Mouse (Mus musculus): ENCODE results near the gene Grasp. TPM values are rescaled to one million over a fixed set of nuclear protein-coding genes. Genes with fewer than 3 reads are reported as not detected.

The Grasp gene
- polyA plus RNA-seq, 1 experiment from 2014 or later, result 6.4 TPM

DNA sequence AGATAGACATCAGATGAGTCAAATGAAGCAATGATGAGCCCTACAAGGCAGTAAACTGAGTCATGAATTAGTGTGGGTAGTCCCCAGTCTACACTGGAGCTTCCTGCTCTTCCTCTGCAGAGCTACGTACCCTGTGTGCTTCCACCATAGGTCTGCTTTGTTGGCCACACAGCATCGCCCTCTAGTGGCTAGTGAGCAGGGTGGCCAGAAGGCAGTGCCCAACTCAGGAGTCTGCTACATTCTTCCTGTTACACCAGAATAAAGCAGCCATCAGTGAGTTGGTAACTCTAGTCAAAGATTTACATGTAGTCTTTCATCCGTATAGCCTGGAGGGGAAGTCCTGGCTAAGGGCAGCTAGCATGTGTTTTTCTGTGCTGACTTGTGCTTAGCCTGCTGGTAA is 25.8 kb upstream of the Grasp start:
- no peaks in the 10 kb centered on the region for H3K27me3 ChIP-seq (ENCODE audit: control insufficient read depth, insufficient read depth, low read length)
- 33% methylated on average over 3 of the region's 3 CpGs for WGBS
- H3K27ac ChIP-seq (ENCODE audit: low read length), result no peak overlapping the region
- no peak overlapping the region for H3K4me2 ChIP-seq (replicated peaks; ENCODE audit: low read depth, low read length)
- H3K36me3 ChIP-seq (ENCODE audit: control insufficient read depth, insufficient read depth, low read length), result peaks cover 60% of the 10 kb centered on the region
- H3K4me3 ChIP-seq (ENCODE audit: low read depth, low read length), result no peak overlapping the region
- no peaks in the 10 kb centered on the region for H3K9me3 ChIP-seq (ENCODE audit: control insufficient read depth, low read depth, low read length)
- no peak overlapping the region for H3K9ac ChIP-seq (replicated peaks; ENCODE audit: low read depth, low read length)
- H3K4me1 ChIP-seq (ENCODE audit: control insufficient read depth, insufficient read depth, low read length), result 0 out of 2 replicates have a peak, but pooled peaks cover 2% of the 10 kb centered on the region
- ATAC-seq (ENCODE audit: insufficient number of reproducible peaks, insufficient read depth, low FRiP score, low read depth), result no peak; the same call in 1 of the 2 replicates

GRCm38 (mm10) chr15:101198850-101199249 is 25.1 kb upstream of the Grasp start:
- no peaks in the 10 kb centered on the region for H3K4me1 ChIP-seq (ENCODE audit: control insufficient read depth, insufficient read depth, low read length)
- H3K27me3 ChIP-seq (ENCODE audit: control insufficient read depth, insufficient read depth, low read length), result no peaks in the 10 kb centered on the region
- H3K4me3 ChIP-seq (ENCODE audit: low read depth, low read length), result no peak overlapping the region
- no peak for ATAC-seq (ENCODE audit: insufficient number of reproducible peaks, insufficient read depth, low FRiP score, low read depth)
- no peak overlapping the region for H3K9ac ChIP-seq (replicated peaks; ENCODE audit: low read depth, low read length)
- 85% methylated on average over 14 of the region's 14 CpGs for WGBS
- H3K36me3 ChIP-seq (ENCODE audit: control insufficient read depth, insufficient read depth, low read length), result peaks cover 62% of the 10 kb centered on the region
- H3K27ac ChIP-seq (ENCODE audit: low read length), result no peak overlapping the region
- H3K4me2 ChIP-seq (replicated peaks; ENCODE audit: low read depth, low read length), result no peak overlapping the region
- no peaks in the 10 kb centered on the region for H3K9me3 ChIP-seq (ENCODE audit: control insufficient read depth, low read depth, low read length)

DNA sequence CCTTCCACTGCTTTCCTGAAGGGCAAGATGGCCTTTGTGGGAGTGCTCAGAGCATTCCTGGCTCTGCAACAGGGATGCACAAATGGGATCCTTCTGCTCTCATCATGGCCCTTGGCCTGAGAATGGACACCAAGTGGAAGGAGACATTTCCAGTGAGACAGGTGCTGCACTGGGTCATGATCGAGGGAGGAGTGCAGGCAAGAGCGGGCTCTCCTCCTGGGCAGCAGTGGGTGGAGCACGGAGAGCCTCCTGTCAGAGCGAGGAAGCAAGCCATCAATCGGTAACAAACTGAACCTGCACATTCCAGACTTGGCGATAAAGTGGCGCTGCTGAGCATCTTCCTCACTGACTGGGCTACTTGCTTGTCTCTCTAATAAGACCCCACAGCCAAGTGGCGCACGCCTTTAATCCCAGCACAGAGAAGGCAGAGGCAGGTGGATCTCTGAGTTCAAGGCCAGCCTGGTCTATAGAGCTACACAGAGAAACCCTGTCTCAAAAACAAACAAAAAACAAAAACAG is 23.2 kb upstream of the Grasp start:
- Histone ChIP-seq H3K4me3 (ENCODE audit: low read depth, low read length) (no peak overlapping the region), H3K4me1 (ENCODE audit: control insufficient read depth, insufficient read depth, low read length) (no peaks in the 10 kb centered on the region), H3K27me3 (ENCODE audit: control insufficient read depth, insufficient read depth, low read length) (no peaks in the 10 kb centered on the region), H3K36me3 (ENCODE audit: control insufficient read depth, insufficient read depth, low read length) (peaks cover 60% of the 10 kb centered on the region), H3K4me2 (replicated peaks; ENCODE audit: low read depth, low read length) (no peak overlapping the region), H3K27ac (ENCODE audit: low read length) (no peak overlapping the region), H3K9ac (replicated peaks; ENCODE audit: low read depth, low read length) (no peak overlapping the region), H3K9me3 (ENCODE audit: control insufficient read depth, low read depth, low read length) (no peaks in the 10 kb centered on the region)
- WGBS, result 93% methylated on average over 9 of the region's 9 CpGs
- no peak for ATAC-seq (ENCODE audit: insufficient number of reproducible peaks, insufficient read depth, low FRiP score, low read depth)

DNA sequence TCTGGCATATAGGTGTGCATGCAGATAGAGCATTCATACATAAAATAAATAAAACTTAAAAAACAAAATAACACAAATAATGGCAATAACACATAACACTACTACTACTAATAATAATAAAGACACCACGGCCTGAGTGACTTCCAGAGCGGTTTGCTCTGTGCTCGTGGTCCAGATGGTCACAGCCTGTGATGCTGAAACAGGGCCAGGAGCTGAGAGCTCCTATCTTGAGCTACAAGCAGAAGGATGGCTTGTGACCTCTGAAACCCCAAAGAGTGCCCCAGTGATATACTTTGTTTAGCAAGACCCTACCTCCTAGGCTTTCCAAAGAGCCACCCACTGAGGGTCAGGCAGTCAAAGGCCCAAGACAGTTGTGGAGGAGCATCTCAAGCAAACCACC is 22.6 kb upstream of the Grasp start:
- H3K9ac ChIP-seq (replicated peaks; ENCODE audit: low read depth, low read length), result no peak overlapping the region
- whole genome bisulfite sequencing, result 95% methylated on average over 3 of the region's 3 CpGs
- H3K4me2 ChIP-seq (replicated peaks; ENCODE audit: low read depth, low read length), result no peak overlapping the region
- ATAC-seq (ENCODE audit: insufficient number of reproducible peaks, insufficient read depth, low FRiP score, low read depth), result no peak
- peaks cover 61% of the 10 kb centered on the region for H3K36me3 ChIP-seq (ENCODE audit: control insufficient read depth, insufficient read depth, low read length)
- no peak overlapping the region for H3K4me3 ChIP-seq (ENCODE audit: low read depth, low read length)
- H3K4me1 ChIP-seq (ENCODE audit: control insufficient read depth, insufficient read depth, low read length), result no peaks in the 10 kb centered on the region
- no peaks in the 10 kb centered on the region for H3K9me3 ChIP-seq (ENCODE audit: control insufficient read depth, low read depth, low read length)
- H3K27ac ChIP-seq (ENCODE audit: low read length), result no peak overlapping the region
- H3K27me3 ChIP-seq (ENCODE audit: control insufficient read depth, insufficient read depth, low read length), result no peaks in the 10 kb centered on the region

DNA sequence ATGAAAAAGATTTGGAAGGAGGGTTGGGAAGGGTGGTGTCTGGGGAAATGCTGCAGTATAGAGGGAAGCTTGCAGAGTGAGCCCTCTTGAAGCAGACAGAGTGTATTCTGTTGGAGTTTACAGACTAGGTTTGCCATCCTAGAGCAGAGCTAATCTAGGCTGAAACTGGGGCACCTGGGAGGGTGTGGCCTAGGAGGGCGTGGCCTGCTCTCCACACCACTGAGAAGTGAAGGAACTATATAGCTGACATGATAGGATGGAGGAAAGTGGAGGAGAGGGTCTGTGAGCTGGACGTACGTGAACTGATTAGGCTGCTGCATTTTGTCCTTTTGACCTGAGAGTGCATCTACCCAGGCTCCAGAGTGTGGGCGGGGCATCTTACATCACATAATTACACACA is 20.3 kb upstream of the Grasp start:
- Histone ChIP-seq H3K4me1 (ENCODE audit: control insufficient read depth, insufficient read depth, low read length) (no peaks in the 10 kb centered on the region), H3K36me3 (ENCODE audit: control insufficient read depth, insufficient read depth, low read length) (peaks cover 68% of the 10 kb centered on the region), H3K4me3 (ENCODE audit: low read depth, low read length) (no peak overlapping the region), H3K4me2 (replicated peaks; ENCODE audit: low read depth, low read length) (no peak overlapping the region), H3K27ac (ENCODE audit: low read length) (no peak overlapping the region), H3K9me3 (ENCODE audit: control insufficient read depth, low read depth, low read length) (no peaks in the 10 kb centered on the region), H3K27me3 (ENCODE audit: control insufficient read depth, insufficient read depth, low read length) (no peaks in the 10 kb centered on the region), H3K9ac (replicated peaks; ENCODE audit: low read depth, low read length) (no peak overlapping the region)
- WGBS, result 70% methylated on average over 4 of the region's 4 CpGs
- no peak for ATAC-seq (ENCODE audit: insufficient number of reproducible peaks, insufficient read depth, low FRiP score, low read depth)

DNA sequence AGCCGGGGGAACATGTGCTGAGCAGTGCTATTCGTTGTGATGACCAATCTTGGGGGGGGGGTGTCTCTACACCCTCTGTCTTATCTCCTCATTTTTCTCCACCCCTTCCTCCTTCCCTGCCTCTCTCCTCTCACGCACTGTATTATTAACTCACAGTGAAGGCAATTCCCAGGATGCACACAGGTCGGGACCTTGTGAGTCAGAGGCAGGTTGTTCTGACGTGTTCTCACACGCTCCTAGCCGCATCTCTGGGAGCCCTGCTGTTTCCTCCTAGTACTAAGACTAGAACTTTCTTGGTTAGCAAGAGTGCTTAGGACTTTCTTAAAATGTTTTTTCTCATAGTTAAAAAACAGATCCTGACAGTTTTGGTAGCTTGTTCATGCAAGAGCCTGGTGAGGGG is 19.2 kb upstream of the Grasp start:
- H3K27ac ChIP-seq (ENCODE audit: low read length), result no peak overlapping the region
- H3K9me3 ChIP-seq (ENCODE audit: control insufficient read depth, low read depth, low read length), result no peaks in the 10 kb centered on the region
- H3K4me2 ChIP-seq (replicated peaks; ENCODE audit: low read depth, low read length), result no peak overlapping the region
- no peaks in the 10 kb centered on the region for H3K4me1 ChIP-seq (ENCODE audit: control insufficient read depth, insufficient read depth, low read length)
- H3K36me3 ChIP-seq (ENCODE audit: control insufficient read depth, insufficient read depth, low read length), result peaks cover 70% of the 10 kb centered on the region
- 76% methylated on average over 7 of the region's 7 CpGs for WGBS
- H3K4me3 ChIP-seq (ENCODE audit: low read depth, low read length), result no peak overlapping the region
- H3K9ac ChIP-seq (replicated peaks; ENCODE audit: low read depth, low read length), result no peak overlapping the region
- no peak for ATAC-seq (ENCODE audit: insufficient number of reproducible peaks, insufficient read depth, low FRiP score, low read depth)
- no peaks in the 10 kb centered on the region for H3K27me3 ChIP-seq (ENCODE audit: control insufficient read depth, insufficient read depth, low read length)

GRCm38 (mm10) chr15:101210228-101210627 is 13.8 kb upstream of the Grasp start:
- no peaks in the 10 kb centered on the region for H3K9me3 ChIP-seq (ENCODE audit: control insufficient read depth, low read depth, low read length)
- ATAC-seq (ENCODE audit: insufficient number of reproducible peaks, insufficient read depth, low FRiP score, low read depth), result no peak
- H3K9ac ChIP-seq (replicated peaks; ENCODE audit: low read depth, low read length), result no peak overlapping the region
- WGBS, result 74% methylated on average over 6 of the region's 6 CpGs
- no peak overlapping the region for H3K4me3 ChIP-seq (ENCODE audit: low read depth, low read length)
- no peaks in the 10 kb centered on the region for H3K27me3 ChIP-seq (ENCODE audit: control insufficient read depth, insufficient read depth, low read length)
- H3K4me1 ChIP-seq (ENCODE audit: control insufficient read depth, insufficient read depth, low read length), result no peaks in the 10 kb centered on the region
- no peak overlapping the region for H3K27ac ChIP-seq (ENCODE audit: low read length)
- peaks cover 45% of the 10 kb centered on the region for H3K36me3 ChIP-seq (ENCODE audit: control insufficient read depth, insufficient read depth, low read length)
- no peak overlapping the region for H3K4me2 ChIP-seq (replicated peaks; ENCODE audit: low read depth, low read length)

DNA sequence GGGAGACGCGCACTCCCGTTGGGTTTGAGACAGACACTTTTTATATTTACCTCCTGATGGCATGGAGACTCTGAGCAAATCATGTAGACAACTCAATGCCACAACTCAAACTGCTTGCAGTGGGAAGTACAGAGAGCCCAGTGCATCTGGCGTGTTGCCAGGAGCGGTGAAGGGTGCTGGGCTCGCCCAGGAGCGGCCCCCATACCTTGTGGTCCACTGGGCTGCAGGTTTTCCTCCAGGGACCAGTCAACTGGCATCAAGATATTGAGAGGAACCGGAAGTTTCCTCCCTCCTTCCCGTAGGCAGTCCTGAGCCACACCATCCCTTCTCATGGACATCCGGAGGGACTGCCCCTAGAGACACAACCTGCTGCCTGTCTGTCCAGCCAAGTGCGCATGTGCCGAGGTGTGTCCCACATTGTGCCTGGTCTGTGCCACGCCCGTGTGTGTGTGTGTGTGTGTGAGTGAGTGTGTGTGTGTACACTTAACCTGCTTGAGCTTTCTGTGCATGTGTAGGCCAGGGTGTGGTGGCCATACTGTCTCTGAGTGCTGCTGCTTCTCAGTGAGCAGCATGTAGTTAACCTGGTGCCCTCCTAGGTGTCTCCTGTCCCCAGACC is 12.9 kb upstream of the Grasp start:
- Histone ChIP-seq H3K4me2 (replicated peaks; ENCODE audit: low read depth, low read length) (no peak overlapping the region), H3K36me3 (ENCODE audit: control insufficient read depth, insufficient read depth, low read length) (peaks cover 42% of the 10 kb centered on the region), H3K27me3 (ENCODE audit: control insufficient read depth, insufficient read depth, low read length) (no peaks in the 10 kb centered on the region), H3K4me3 (ENCODE audit: low read depth, low read length) (no peak overlapping the region), H3K27ac (ENCODE audit: low read length) (0 out of 2 replicates have a peak overlapping the region, but pooled peaks have one; percentile 15), H3K9me3 (ENCODE audit: control insufficient read depth, low read depth, low read length) (no peaks in the 10 kb centered on the region), H3K4me1 (ENCODE audit: control insufficient read depth, insufficient read depth, low read length) (no peaks in the 10 kb centered on the region), H3K9ac (replicated peaks; ENCODE audit: low read depth, low read length) (no peak overlapping the region)
- WGBS, result 85% methylated on average over 14 of the region's 14 CpGs
- ATAC-seq (ENCODE audit: insufficient number of reproducible peaks, insufficient read depth, low FRiP score, low read depth), result no peak

- no peaks in the 10 kb centered on the region for H3K9me3 ChIP-seq (ENCODE audit: control insufficient read depth, low read depth, low read length)
- H3K4me2 ChIP-seq (replicated peaks; ENCODE audit: low read depth, low read length), result no peak overlapping the region
- H3K36me3 ChIP-seq (ENCODE audit: control insufficient read depth, insufficient read depth, low read length), result peaks cover 30% of the 10 kb centered on the region
- H3K9ac ChIP-seq (replicated peaks; ENCODE audit: low read depth, low read length), result no peak overlapping the region
- 77% methylated on average over 14 of the region's 14 CpGs for WGBS
- ATAC-seq (ENCODE audit: insufficient number of reproducible peaks, insufficient read depth, low FRiP score, low read depth), result peak; percentile 49; the same call in 1 of the 2 replicates
- no peaks in the 10 kb centered on the region for H3K4me1 ChIP-seq (ENCODE audit: control insufficient read depth, insufficient read depth, low read length)
- H3K4me3 ChIP-seq (ENCODE audit: low read depth, low read length), result no peak overlapping the region
- H3K27me3 ChIP-seq (ENCODE audit: control insufficient read depth, insufficient read depth, low read length), result no peaks in the 10 kb centered on the region
- no peak overlapping the region for H3K27ac ChIP-seq (ENCODE audit: low read length)
Observed at GRCm38 (mm10) chr15:101212435-101212834, 11.6 kb upstream of the Grasp start.
